Mouse (Mus musculus) stomach, postnatal 0 days (tissue): ENCODE data around the gene Slc37a4. TPM values are rescaled to one million over a fixed set of nuclear protein-coding genes. Genes with fewer than 3 reads are reported as not detected.

Source experiments
- ATAC-seq: fragments of 200-750 bp; cut with Nextera tagmentation; 2 replicates; pipeline ENCODE4 v1.8.0; 2017; ENCODE audit not compliant: low FRiP score, low TSS enrichment
- DNase-seq: peaks from one replicate; pipeline ENCODE4 v3.0.0-alpha.2; 2016; ENCODE audit warnings: low spot score
- H3K27ac ChIP-seq: fragments of 300-500 bp; sonication (generic); replicated peaks from 2 replicates; pipeline ENCODE4 v1.5.1; 2014; ENCODE audit warnings: mild to moderate bottlenecking, control low read depth
- H3K27me3 ChIP-seq: fragments of 300-500 bp; sonication (generic); 2 replicates; pipeline ENCODE4 v1.6.1; 2014; ENCODE audit warnings: low read length; ENCODE audit not compliant: control insufficient read depth, insufficient read depth
- H3K36me3 ChIP-seq: fragments of 300-500 bp; sonication (generic); 2 replicates; pipeline ENCODE4 v1.6.1; 2014; ENCODE audit warnings: low read length, mixed read lengths; ENCODE audit not compliant: control insufficient read depth, insufficient read depth
- H3K4me1 ChIP-seq: fragments of 300-500 bp; sonication (generic); replicated peaks from 2 replicates; pipeline ENCODE4 v1.6.1; 2014; ENCODE audit warnings: antibody characterized with exemption; ENCODE audit not compliant: control insufficient read depth, insufficient read depth
- H3K4me2 ChIP-seq: fragments of 300-500 bp; sonication (generic); replicated peaks from 2 replicates; pipeline ENCODE4 v1.6.1; 2014; ENCODE audit warnings: low read depth, mild to moderate bottlenecking, control low read depth, moderate library complexity
- H3K4me3 ChIP-seq: fragments of 300-500 bp; sonication (generic); 2 replicates; pipeline ENCODE4 v1.5.1; 2014; ENCODE audit warnings: low read depth, low read length, control low read depth
- H3K9ac ChIP-seq: fragments of 300-500 bp; sonication (generic); 2 replicates; pipeline ENCODE4 v1.6.1; 2014; ENCODE audit warnings: mild to moderate bottlenecking, low read length, control low read depth, mixed read lengths
- H3K9me3 ChIP-seq: fragments of 300-500 bp; sonication (generic); 2 replicates; pipeline ENCODE4 v1.6.1; 2016; ENCODE audit warnings: low read length; ENCODE audit not compliant: control insufficient read depth
- CTCF ChIP-seq: IDR thresholded peaks from 2 replicates; pipeline ENCODE4 v1.5.1; 2016; ENCODE audit warnings: antibody characterized with exemption, low read depth, mild to moderate bottlenecking, moderate library complexity
- EP300 ChIP-seq: optimal IDR thresholded peaks from 2 replicates; pipeline ENCODE3; 2016; ENCODE audit warnings: antibody characterized with exemption
- WGBS: fragments of 180-500 bp; shearing (Covaris S2); extraction: QIAGEN DNeasy Blood & Tissue Kit; methylation state at CpG from one replicate; pipeline ENCODE4 v1.1.7; 2014; 5-methylcytosine and 5-hydroxymethylcytosine counted together
- polyA plus RNA-seq: library from polyadenylated mRNA; unstranded; fragments of >200 nt; fragmentation: Nextera tagmentation; extraction: Ambion mirVana; gene quantifications from 2 replicates; pipeline ENCODE4 v1.2.1, GENCODE M21; 2015

Gene Slc37a4
- polyA plus RNA-seq, 1 experiment from 2014 or later = 18.1 TPM

DNA sequence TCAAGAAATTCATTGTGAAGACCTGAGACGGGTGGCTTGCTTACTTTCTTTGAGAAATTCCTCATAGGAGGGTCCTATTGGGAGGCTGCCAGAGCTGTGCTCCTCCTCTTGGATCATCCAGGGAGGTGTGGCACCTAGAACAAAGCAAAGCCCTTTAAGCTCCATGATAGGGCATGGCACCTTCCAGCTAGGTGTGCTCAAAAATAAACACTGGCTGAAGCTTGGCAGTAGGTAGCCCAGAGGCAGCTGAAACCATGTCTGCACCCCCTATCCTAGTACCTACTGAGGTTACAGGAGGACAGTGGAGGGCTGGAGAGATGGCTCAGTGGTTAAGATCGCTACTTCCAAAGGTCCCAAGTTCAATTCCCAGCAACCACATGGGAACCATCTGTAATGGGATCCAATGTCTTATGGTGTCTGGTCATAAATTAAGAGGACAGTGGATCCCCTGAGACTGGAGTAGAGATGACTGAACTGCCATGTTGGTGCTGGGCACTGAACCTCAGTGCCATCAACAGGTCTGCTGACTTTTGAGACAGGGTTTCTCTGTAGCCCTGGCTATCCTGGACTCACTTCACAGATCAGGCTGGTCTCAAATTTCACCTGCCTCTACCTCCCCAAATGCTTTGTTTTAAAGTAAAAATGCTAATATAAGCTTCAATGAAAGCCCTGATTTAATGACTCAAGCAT, 14.1 kb downstream of the Slc37a4 start:
- H3K4me1 ChIP-seq = no peaks in the 10 kb centered on the region
- ATAC-seq (no peak), DNase-seq (no peak)
- H3K4me3 ChIP-seq = no peak overlapping the region
- no peak overlapping the region for H3K27ac ChIP-seq
- H3K9me3 ChIP-seq = no peaks in the 10 kb centered on the region
- peaks cover 15% of the 10 kb centered on the region; the same call in 1 of the 2 replicates for H3K36me3 ChIP-seq
- WGBS = 69% methylated on average over 2 of the region's 2 CpGs
- H3K4me2 ChIP-seq = no peak overlapping the region
- H3K27me3 ChIP-seq = no peaks in the 10 kb centered on the region
- no peak for TF ChIP-seq EP300
- TF ChIP-seq CTCF = no peak
- no peak overlapping the region for H3K9ac ChIP-seq

DNA sequence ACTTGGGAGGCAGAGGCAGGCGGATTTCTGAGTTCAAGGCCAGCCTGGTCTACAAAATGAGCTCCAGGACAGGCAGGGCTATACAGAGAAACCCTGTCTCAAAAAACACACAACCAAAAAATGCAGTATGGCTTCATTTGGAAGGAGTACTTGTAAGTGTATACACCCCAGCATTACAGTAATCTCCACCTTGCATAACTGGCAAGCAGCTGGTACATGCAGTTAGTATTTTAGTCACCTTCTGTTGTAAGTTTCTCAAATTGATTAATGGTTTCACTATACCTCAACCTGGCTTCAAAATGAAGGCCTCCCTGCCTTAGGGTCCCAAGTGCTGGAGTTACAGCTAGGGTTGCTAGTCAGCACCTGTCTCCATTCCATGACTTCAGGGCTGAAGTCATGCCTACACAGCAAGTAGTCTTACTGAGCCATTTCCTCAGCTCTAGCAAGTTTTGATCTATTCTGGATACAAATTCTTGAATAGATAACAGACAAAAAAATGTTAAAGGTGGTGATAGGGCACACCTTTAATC, 15.0 kb downstream of the Slc37a4 start:
- DNase-seq (no peak), ATAC-seq (no peak)
- no peak overlapping the region for H3K27ac ChIP-seq
- H3K4me3 ChIP-seq = no peak overlapping the region
- TF ChIP-seq EP300 (no peak), CTCF (no peak)
- WGBS = 94% methylated on average over 1 of the region's 1 CpGs
- no peaks in the 10 kb centered on the region for H3K9me3 ChIP-seq
- H3K36me3 ChIP-seq = peaks cover 15% of the 10 kb centered on the region; the same call in 1 of the 2 replicates
- H3K4me1 ChIP-seq = no peaks in the 10 kb centered on the region
- no peaks in the 10 kb centered on the region for H3K27me3 ChIP-seq
- H3K9ac ChIP-seq = no peak overlapping the region
- no peak overlapping the region for H3K4me2 ChIP-seq

DNA sequence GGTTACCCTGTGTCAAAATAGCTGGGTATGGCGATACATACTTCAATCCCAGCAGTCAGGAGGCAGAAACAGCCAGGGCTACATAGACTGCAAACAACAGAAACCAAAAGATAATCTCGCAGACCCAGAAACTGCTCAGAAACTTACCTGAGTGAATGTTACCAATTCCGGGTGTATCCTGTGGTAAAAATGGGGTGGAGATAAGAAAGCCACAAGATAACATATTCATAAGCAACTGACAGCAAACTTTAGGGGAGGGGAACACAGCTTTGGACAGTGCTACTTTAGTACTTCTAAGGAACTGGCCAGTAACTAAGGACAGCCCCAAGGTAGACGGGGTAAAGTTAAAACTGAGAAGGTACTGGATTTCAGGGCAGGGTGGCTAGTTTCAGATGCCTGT, 15.7 kb downstream of the Slc37a4 start:
- Histone ChIP-seq H3K27me3 (no peaks in the 10 kb centered on the region), H3K4me3 (no peak overlapping the region), H3K9ac (no peak overlapping the region), H3K36me3 (peaks cover 15% of the 10 kb centered on the region; the same call in 1 of the 2 replicates), H3K4me1 (peaks cover 4% of the 10 kb centered on the region; the same call in 1 of the 2 replicates), H3K27ac (no peak overlapping the region), H3K4me2 (no peak overlapping the region), H3K9me3 (no peaks in the 10 kb centered on the region)
- DNase-seq (no peak), ATAC-seq (no peak)
- TF ChIP-seq EP300 = no peak
- no peak for TF ChIP-seq CTCF
- 77% methylated on average over 4 of the region's 4 CpGs for WGBS

DNA sequence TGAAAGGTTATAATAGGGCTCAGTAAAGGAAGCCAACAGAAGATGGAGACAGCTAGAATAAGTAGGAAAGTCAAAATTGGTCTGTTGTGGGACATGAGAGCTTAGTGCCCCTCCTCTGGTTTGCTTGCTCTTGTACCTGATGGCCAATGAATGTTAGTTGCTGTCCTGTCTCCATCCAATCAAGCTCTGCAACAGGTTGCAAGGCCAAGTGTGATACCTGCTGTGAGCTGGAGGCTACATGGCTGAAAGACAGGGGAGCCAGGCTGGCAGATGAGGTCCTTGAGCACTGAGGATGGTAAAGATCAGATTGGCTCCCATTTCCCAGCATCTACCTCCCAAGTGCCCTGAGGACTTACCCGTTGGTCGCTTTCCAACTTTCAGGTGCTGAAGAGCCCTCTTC, 16.1 kb downstream of the Slc37a4 start:
- no peak for DNase-seq

DNA sequence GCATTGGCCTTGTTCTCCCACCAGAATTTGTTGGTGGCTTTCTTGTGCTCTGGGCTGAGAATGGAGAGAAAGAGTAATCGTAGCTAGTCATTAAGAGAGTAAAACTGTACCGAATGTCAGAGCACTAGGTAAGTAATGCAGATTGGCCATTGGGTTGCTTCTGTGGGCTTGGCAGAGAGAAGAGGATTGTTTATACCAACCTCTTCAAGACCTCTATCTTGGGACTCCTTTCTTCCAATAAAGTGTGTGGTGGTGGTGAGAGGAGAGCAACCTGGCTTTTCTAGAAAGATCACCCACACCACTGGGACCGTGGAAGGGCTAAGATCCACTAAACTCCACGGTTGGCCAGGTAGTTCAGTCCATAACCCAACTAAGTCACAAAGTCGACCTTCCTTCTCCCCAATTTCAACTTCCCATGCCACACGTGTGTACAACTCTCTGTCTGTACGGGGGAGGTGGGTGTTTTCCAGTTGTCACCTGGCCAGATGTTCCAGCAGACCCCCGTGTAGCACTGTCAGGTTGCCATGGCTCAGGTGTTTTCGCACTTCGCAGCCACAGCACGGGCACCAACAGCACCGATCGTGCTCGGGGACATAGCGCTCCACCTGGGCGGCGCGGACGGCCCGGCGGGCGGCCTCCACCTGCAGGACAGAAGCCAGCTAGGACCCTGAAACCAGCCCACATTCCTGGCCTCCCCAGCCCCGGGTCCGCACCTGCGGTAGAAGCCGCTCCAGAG, 20.7 kb downstream of the Slc37a4 start:
- Histone ChIP-seq H3K4me2 (peak overlapping the region; percentile 96), H3K9ac (peak overlapping the region; percentile 85), H3K36me3 (peaks cover 3% of the 10 kb centered on the region; the same call in 1 of the 2 replicates), H3K9me3 (no peaks in the 10 kb centered on the region), H3K4me1 (peaks cover 4% of the 10 kb centered on the region; the same call in 1 of the 2 replicates), H3K27ac (peak overlapping the region; percentile 70), H3K4me3 (peak overlapping the region; percentile 81), H3K27me3 (no peaks in the 10 kb centered on the region)
- ATAC-seq (peak; percentile 75), DNase-seq (no peak)
- 7% methylated on average over 26 of the region's 26 CpGs for WGBS
- TF ChIP-seq CTCF (no peak), EP300 (no peak)

More for the DNA sequence above, 16.1 kb downstream of the Slc37a4 start:
- no peak for TF ChIP-seq EP300
- TF ChIP-seq CTCF = no peak
- no peak overlapping the region for H3K4me3 ChIP-seq
- 80% methylated on average over 2 of the region's 2 CpGs for WGBS
- H3K27ac ChIP-seq = no peak overlapping the region
- H3K4me1 ChIP-seq = peaks cover 4% of the 10 kb centered on the region; the same call in 1 of the 2 replicates
- H3K9me3 ChIP-seq = no peaks in the 10 kb centered on the region
- H3K4me2 ChIP-seq = no peak overlapping the region
- ATAC-seq = no peak
- H3K36me3 ChIP-seq = peaks cover 15% of the 10 kb centered on the region; the same call in 1 of the 2 replicates
- H3K9ac ChIP-seq = no peak overlapping the region
- H3K27me3 ChIP-seq = no peaks in the 10 kb centered on the region
